Mouse (Mus musculus) NIH3T3 (cell line): ENCODE data around the gene Psap.

Experiments
- DNase-seq: peaks from one replicate; pipeline ENCODE4 v3.0.0-alpha.2; 2012; ENCODE audit warnings: low read depth

The Psap gene

DNA sequence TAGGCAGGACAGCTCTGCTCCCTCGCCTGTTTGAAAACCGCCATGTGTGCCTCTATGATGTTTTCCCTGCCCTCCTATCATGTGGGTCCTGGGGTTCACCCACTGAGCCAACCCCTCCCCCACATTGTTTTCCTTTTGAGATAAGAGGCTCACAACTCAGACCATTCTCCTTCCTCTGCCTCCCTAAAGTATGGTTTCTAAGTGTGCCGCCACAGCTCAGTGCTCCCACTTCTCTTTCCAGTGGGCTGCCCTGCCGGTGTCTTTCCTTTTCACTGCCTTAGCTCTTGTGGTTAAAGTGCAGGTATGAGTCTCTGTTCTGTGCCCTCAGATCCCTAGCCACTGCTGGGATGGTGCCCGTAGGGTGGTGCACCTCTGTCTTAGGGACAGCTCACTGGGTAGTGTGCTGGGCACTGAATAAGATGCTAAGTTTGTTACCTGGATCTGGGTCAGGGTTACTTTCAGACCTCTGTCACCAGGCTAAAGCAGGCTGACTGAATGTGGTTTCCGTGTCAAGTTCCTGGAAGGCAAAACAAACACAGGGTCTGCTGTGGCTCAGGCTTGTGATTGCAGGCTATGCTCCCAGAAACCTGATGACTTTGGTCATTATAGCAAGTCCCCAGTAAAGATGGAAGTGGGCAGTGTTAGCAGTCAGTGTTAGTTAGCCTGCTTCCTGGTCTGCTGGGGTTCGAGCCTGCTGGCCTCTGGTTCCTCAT is 12.8 kb downstream of the Psap start:
- no peak for DNase-seq

DNA sequence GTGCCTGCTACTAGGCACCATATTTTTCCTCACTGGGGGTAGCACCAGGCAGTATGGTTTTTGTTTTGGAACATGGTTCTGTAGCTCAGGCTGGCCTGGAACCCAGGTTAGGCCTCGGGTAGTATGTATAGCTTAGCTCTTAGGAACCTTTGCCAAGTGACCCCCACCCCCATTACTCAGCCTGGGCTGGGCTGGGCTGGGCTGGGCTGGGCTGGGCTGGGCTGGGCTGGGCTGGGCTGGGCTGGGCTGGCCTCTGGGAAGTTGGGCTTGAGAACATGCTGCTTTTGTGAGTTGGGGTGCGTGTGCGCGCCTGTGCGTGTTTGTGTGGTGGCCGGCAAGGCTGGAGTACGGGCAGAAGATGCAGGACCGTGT is 13.3 kb downstream of the Psap start:
- DNase-seq, result peak; percentile 66

- DNase-seq, result no peak
Observed at GRCm38 (mm10) chr10:60292209-60292608, 14.8 kb downstream of the Psap start.

DNA sequence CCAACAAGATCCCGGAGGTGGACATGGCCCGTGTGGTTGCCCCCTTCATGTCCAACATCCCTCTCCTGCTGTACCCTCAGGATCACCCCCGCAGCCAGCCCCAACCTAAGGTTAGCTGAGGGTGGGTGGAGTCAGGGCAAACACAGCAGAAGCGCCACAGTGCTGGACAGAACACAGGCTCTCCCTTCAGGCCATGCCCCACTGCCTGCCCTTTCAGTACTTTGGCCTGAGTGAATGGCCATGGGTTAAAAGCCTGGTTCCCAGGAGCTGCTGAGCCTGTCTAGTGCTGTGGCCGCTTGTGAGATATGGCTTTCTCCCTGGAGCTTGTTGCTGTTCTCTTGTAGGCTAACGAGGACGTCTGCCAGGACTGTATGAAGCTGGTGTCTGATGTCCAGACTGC is 17.2 kb downstream of the Psap start:
- DNase-seq, result no peak

DNA sequence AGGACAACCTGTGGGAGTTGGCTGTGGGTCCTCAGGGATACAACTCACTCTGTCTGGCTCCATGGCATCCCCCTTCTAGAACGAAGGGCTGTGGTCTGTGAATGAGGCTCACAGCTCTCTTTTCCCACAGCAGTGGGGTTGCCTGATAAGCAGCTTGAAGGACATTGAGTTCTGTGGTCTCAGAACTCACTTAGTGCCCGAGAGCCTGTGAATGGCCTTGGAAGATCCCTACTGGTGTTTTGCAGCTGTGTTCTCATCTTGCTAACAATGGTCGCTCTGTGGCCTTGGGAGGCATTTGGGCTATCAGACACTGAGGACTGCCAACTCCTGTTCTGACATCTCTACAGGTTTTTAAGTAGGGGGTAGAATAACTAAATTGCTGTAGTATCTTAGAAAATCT is 17.9 kb downstream of the Psap start:
- DNase-seq, result no peak

- DNase-seq, result peak; percentile 43
Observed at GRCm38 (mm10) chr10:60296027-60296426, 18.6 kb downstream of the Psap start.

DNA sequence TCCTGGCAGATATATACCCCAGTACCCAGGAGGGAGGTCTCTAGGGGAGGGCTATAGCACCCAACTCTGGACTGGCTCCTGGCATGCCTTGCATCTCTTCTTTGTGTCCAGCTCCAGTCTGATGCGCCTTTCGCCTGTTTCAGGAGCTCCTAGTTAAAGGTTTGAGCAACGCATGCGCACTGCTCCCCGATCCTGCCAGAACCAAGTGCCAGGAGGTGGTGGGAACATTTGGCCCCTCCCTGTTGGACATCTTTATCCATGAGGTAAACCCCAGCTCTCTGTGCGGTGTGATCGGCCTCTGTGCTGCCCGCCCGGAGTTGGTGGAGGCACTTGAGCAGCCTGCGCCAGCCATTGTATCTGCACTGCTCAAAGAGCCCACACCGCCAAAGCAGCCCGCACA is 22.2 kb downstream of the Psap start:
- DNase-seq, result no peak

DNA sequence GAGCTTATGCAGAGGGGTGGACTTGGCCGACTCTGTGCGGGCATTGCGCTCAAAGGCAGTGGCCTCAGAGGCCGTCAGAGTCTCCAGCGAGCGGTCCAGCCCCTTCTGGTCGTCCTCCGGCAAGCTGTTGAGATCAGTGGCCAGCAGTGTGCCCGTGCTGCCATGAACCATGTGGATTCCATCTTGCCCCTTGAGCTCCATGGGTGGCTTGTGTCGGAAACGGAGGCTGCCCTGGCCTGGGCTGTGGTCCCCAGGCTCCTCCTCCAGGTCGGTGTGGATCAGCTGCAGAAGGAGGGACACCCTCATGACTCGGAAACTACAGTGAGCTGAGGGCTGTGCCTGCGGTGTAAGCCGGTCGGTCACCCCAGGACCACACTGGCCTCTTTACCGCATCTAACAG is 26.0 kb downstream of the Psap start:
- no peak for DNase-seq

- peak; percentile 94 for DNase-seq
Observed at GRCm38 (mm10) chr10:60304854-60305628, 27.6 kb downstream of the Psap start.

GRCm38 (mm10) chr10:60310629-60311028 is 33.2 kb downstream of the Psap start:
- DNase-seq, result no peak

DNA sequence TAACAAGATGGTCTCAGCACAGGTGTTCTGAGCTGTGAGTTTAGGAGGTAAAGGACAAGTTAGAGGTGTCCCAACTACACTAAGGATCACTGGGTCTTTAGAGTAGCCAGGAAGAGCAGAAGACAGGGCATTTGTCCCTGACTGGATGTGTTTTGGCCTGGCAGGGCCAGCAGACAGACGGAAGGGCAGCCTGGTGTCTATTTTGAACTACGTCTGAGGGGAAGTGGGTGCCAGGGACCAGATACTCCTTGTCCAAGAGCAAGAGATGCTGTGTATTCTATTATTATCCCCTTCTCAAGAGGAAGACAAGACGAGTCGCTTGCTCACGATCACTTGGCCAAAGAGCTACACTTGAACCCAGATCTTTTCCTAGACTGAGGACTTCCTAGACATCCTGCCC is 36.2 kb downstream of the Psap start:
- DNase-seq, result no peak

DNA sequence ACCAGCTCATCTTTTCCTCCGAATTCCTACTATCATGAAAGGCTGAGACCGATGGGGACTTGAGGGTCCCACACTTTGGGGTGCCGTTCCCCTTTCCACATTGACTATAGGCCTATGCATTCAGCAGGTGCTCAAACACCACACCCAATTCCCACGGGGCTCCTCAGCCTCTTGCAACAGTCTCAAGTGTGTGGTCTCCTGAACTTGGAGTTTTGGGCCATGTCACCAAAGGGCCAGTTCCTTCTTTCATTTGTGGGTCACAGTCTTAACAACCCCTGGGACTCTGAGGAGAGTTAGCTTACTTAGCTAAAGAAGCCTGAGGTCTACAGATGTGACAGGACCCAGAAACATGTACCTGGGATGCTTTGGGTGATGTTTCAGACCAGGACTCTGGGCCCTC is 38.7 kb downstream of the Psap start:
- no peak for DNase-seq

DNA sequence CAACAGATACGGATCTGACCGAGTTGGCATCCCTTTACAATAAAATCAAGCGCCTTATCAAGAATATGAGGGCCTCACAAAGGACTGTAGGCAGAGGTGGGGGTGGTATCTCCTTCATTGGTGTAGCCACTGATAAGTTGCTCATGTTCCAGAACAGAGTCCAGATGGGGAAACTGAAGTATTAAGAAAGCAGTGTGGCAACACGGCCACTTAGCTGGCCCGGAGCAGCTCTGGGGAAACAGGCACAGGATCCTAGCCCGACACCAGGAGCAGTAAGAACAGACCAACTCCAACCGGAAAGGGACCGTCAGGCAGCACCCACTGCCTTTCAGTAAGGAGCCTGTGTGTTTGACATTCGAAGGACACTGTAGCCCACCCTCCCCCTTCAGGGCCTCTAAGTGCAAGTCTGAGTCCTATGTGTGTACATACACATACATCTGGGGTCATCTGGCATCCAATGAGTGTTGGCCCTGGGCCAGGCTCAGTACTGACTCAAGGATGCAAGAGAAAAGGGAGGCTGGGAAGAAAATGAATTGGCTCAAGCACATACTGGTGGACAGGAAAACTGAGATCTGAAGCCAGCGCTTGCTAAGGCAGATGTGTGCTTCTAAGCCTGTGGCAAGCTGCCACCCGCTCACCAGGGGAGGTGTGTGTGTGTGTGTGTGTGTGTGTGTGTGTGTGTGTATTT is 51.7 kb downstream of the Psap start:
- peak; percentile 86 for DNase-seq

DNA sequence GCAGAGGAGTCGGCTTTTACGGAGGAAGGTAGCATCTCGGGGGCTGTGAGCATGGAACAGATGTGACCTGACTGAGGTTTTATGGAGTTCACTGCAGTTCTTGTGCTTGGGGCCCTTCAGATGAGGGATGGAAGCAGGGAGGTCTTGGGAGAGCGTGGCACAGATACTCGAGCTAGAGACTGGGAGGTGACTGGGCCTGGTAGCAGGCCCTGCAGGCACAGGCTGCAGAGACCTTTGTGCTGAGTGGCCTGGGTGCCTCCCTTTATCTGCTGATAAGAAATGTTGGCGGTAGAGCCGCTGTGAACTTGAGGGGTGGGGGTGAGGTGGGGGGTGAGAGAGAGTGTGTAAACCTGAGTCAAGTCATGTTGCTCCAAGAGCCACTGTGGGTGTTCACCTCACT is 57.2 kb downstream of the Psap start:
- DNase-seq, result no peak

- no peak for DNase-seq
Observed at GRCm38 (mm10) chr10:60335021-60335420, 57.6 kb downstream of the Psap start.

- no peak for DNase-seq
Observed at GRCm38 (mm10) chr10:60341528-60341927, 64.1 kb downstream of the Psap start.

- DNase-seq, result no peak
Observed at GRCm38 (mm10) chr10:60344111-60344510, 66.7 kb downstream of the Psap start.

DNA sequence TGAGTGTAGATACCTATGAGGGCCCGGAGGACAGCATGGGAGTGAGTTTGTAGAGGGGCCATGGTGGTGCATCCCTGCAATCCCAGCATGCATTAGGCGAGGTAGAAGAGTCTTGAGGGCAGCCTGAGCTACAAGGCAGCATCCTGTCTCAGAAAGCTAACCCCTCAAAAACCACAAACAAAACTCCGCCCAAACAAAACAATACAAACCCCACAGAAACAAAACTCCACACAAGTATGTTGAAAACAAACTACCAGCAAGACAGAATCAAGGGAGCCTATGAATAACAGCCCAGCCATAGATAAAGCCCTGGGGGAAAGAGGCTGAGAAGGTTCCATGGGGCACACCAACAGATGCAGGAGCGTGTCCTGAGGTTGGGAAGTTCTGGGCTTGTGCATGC is 68.6 kb downstream of the Psap start:
- no peak for DNase-seq

DNA sequence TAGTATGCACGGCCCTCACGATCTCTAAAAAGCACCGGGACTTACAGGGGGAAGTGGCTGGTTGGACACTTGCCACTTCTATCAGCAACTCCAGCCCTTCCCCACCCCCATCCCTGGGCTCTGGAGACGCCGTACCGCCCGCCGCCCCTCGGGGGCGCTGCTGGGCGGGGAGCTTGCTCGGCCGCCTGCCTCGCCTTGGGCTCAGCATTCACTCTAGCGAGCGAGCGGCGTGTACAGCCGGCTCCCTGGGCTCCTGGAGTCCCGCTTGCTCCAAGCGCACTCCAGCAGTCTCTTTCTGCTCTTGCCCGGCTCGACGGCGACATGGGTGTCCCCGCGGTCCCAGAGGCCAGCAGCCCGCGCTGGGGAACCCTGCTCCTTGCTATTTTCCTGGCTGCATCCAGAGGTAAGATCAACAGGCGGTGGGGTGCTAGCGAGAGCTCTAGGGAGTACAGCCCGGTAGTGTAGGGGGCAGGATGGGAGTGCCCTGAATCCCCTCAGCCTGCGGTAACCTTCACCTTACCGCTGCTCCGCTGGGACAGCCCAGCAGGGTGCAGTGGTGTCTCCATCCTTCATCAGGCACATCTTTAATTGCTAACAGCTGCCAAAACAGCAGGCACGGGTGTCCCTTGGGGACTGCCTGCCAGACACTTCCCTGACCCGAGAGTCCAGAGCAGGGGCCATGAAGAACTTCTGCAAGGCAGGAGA is 69.4 kb downstream of the Psap start, which contains the start of gene Vsir:
Vsir (plus strand) TSS at position 151 of the 705 bp plus-strand sequence.
- DNase-seq, result peak; percentile 64

GRCm38 (mm10) chr10:60347768-60348610 is 70.6 kb downstream of the Psap start:
- no peak for DNase-seq

DNA sequence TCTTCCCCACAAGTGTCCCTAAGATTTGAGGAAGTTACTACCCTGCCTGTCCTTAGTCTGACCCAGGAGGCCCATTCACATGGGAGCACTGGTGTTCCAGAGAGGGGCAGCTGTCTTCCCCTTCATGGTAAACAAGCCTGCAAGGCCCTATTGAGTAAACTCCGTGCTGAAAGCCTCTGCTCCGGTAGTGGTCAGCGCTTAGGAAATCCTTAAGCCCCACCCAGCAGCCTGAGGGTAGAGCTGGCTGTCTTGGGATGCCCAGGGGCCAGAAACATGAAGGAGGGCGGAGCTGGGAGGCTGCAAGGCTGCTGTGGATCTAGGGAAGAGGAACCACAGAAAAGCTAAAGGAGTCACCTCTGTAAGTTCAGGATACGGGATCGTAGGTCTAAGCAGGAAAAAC is 71.6 kb downstream of the Psap start:
- DNase-seq, result peak; percentile 93
